Mouse (Mus musculus) liver (tissue): ENCODE data around the gene St8sia1.

Experiments used
- DNase-seq: peaks from one replicate; pipeline ENCODE4 v3.0.0-alpha.2; 2020; ENCODE audit warnings: mixed read lengths

St8sia1 gene

GRCm38 (mm10) chr6:142815513-142815912 lies 148.7 kb downstream of the St8sia1 start:
- no peak for DNase-seq

GRCm38 (mm10) chr6:142814495-142814921 lies 149.7 kb downstream of the St8sia1 start:
- DNase-seq: peak; percentile 85

- no peak for DNase-seq
Observed at GRCm38 (mm10) chr6:142814011-142814410, 150.2 kb downstream of the St8sia1 start.

- no peak for DNase-seq
Observed at GRCm38 (mm10) chr6:142812969-142813368, 151.3 kb downstream of the St8sia1 start.

GRCm38 (mm10) chr6:142810239-142810638 lies 154.0 kb downstream of the St8sia1 start:
- DNase-seq: no peak

- DNase-seq: no peak
Observed at GRCm38 (mm10) chr6:142809373-142810098, 154.7 kb downstream of the St8sia1 start.

GRCm38 (mm10) chr6:142806326-142806725 lies 157.9 kb downstream of the St8sia1 start:
- no peak for DNase-seq

GRCm38 (mm10) chr6:142804402-142804801 lies 159.8 kb downstream of the St8sia1 start, which contains the start of gene Sult6b2:
Sult6b2 (minus strand) TSS chr6:142804502.
- DNase-seq: no peak

GRCm38 (mm10) chr6:142802617-142803525 lies 161.4 kb downstream of the St8sia1 start:
- no peak for DNase-seq

- no peak for DNase-seq
Observed at GRCm38 (mm10) chr6:142801687-142802086, 162.6 kb downstream of the St8sia1 start.

- DNase-seq: no peak
Observed at GRCm38 (mm10) chr6:142799704-142800374, 164.4 kb downstream of the St8sia1 start.

GRCm38 (mm10) chr6:142798837-142799236 lies 165.4 kb downstream of the St8sia1 start:
- no peak for DNase-seq

- DNase-seq: no peak
Observed at GRCm38 (mm10) chr6:142797996-142798395, 166.3 kb downstream of the St8sia1 start.

GRCm38 (mm10) chr6:142795655-142796441 lies 168.4 kb downstream of the St8sia1 start:
- DNase-seq: no peak

- DNase-seq: no peak
Observed at GRCm38 (mm10) chr6:142795087-142795486, 169.2 kb downstream of the St8sia1 start.

- DNase-seq: no peak
Observed at GRCm38 (mm10) chr6:142793468-142793867, 170.8 kb downstream of the St8sia1 start.

GRCm38 (mm10) chr6:142792241-142792968 lies 171.8 kb downstream of the St8sia1 start:
- DNase-seq: no peak

- DNase-seq: no peak
Observed at GRCm38 (mm10) chr6:142789736-142790135, 174.5 kb downstream of the St8sia1 start.

- DNase-seq: peak; percentile 45
Observed at GRCm38 (mm10) chr6:142788042-142788987, 175.9 kb downstream of the St8sia1 start.

GRCm38 (mm10) chr6:142786106-142786505 lies 178.1 kb downstream of the St8sia1 start:
- DNase-seq: no peak
